Mouse (Mus musculus) NIH3T3 (cell line): ENCODE measurements around the gene Tmem246.

ENCODE experiments used
- DNase-seq: peaks from one replicate; pipeline ENCODE4 v3.0.0-alpha.2; 2012; ENCODE audit warnings: low read depth

Gene Tmem246

GRCm38 (mm10) chr4:49581256-49581655 lies 16.4 kb downstream of the Tmem246 start:
- DNase-seq, result no peak

- DNase-seq, result no peak
Observed at GRCm38 (mm10) chr4:49572194-49572593, 25.5 kb downstream of the Tmem246 start.

- DNase-seq, result peak; percentile 76
Observed at GRCm38 (mm10) chr4:49567613-49568012, 30.1 kb downstream of the Tmem246 start.

GRCm38 (mm10) chr4:49559915-49560772 lies 37.5 kb downstream of the Tmem246 start:
- peak; percentile 2 for DNase-seq

- DNase-seq, result no peak
Observed at GRCm38 (mm10) chr4:49558181-49558580, 39.5 kb downstream of the Tmem246 start.

GRCm38 (mm10) chr4:49557375-49557774 lies 40.3 kb downstream of the Tmem246 start:
- DNase-seq, result no peak

- no peak for DNase-seq
Observed at GRCm38 (mm10) chr4:49553380-49553779, 44.3 kb downstream of the Tmem246 start.

- DNase-seq, result no peak
Observed at GRCm38 (mm10) chr4:49549383-49549782, 48.3 kb downstream of the Tmem246 start, which contains the start of gene Aldob. Aldob (minus strand) TSS chr4:49549546.

- DNase-seq, result no peak
Observed at GRCm38 (mm10) chr4:49547544-49548219, 50.0 kb downstream of the Tmem246 start.

- peak; percentile 43 for DNase-seq
Observed at GRCm38 (mm10) chr4:49546873-49547543, 50.7 kb downstream of the Tmem246 start.

- DNase-seq, result no peak
Observed at GRCm38 (mm10) chr4:49546026-49546425, 51.6 kb downstream of the Tmem246 start.

- no peak for DNase-seq
Observed at GRCm38 (mm10) chr4:49540966-49541365, 56.7 kb downstream of the Tmem246 start.

- DNase-seq, result peak; percentile 39
Observed at GRCm38 (mm10) chr4:49539665-49540064, 58.0 kb downstream of the Tmem246 start.

- DNase-seq, result no peak
Observed at GRCm38 (mm10) chr4:49536671-49537070, 61.0 kb downstream of the Tmem246 start.

GRCm38 (mm10) chr4:49535675-49536294 lies 61.9 kb downstream of the Tmem246 start:
- no peak for DNase-seq

GRCm38 (mm10) chr4:49535036-49535435 lies 62.6 kb downstream of the Tmem246 start:
- no peak for DNase-seq
